Mouse (Mus musculus) intestine, embryonic 14.5 days (tissue): Measurements from ENCODE around the gene Hnrnpm. TPM values are rescaled to one million over a fixed set of nuclear protein-coding genes. Genes with fewer than 3 reads are reported as not detected.

Experiments
- ATAC-seq: fragments of 200-750 bp; cut with Nextera tagmentation; replicated peaks from 2 replicates; pipeline ENCODE4 v1.8.0; 2017; ENCODE audit warnings: low read depth, moderate number of reproducible peaks, moderate TSS enrichment, moderate library complexity; ENCODE audit not compliant: low FRiP score, low TSS enrichment
- DNase-seq: peaks from one replicate; pipeline ENCODE4 v3.0.0-alpha.2; 2018; ENCODE audit warnings: low spot score
- H3K27ac ChIP-seq: fragments of 300-500 bp; sonication (generic); 2 replicates; pipeline ENCODE4 v1.5.1; 2014; ENCODE audit warnings: low read depth, mild to moderate bottlenecking, control low read depth
- H3K27me3 ChIP-seq: fragments of 300-500 bp; sonication (generic); replicated peaks from 2 replicates; pipeline ENCODE4 v1.6.1; 2014; ENCODE audit warnings: low read length, control low read depth; ENCODE audit not compliant: control insufficient read depth, insufficient read depth
- H3K36me3 ChIP-seq: fragments of 300-500 bp; sonication (generic); 2 replicates; pipeline ENCODE4 v1.6.1; 2014; ENCODE audit warnings: low read length, control low read depth; ENCODE audit not compliant: control insufficient read depth, insufficient read depth
- H3K4me1 ChIP-seq: fragments of 300-500 bp; sonication (generic); replicated peaks from 2 replicates; pipeline ENCODE4 v1.6.1; 2014; ENCODE audit warnings: low read length, control low read depth, mixed read lengths; ENCODE audit not compliant: control insufficient read depth, insufficient read depth
- H3K4me2 ChIP-seq: fragments of 300-500 bp; sonication (generic); 2 replicates; pipeline ENCODE4 v1.6.1; 2014; ENCODE audit warnings: low read length
- H3K4me3 ChIP-seq: fragments of 300-500 bp; sonication (generic); 2 replicates; pipeline ENCODE4 v1.5.1; 2014; ENCODE audit warnings: low read depth, low read length, control low read depth, mixed read lengths
- H3K9ac ChIP-seq: fragments of 300-500 bp; sonication (generic); 2 replicates; pipeline ENCODE4 v1.6.1; 2014; ENCODE audit warnings: mild to moderate bottlenecking, low read length
- H3K9me3 ChIP-seq: fragments of 300-500 bp; sonication (generic); 2 replicates; pipeline ENCODE4 v1.6.1; 2016; ENCODE audit warnings: low read length, control low read depth; ENCODE audit not compliant: control insufficient read depth
- WGBS: fragments of 180-500 bp; shearing (Covaris S2); extraction: QIAGEN DNeasy Blood & Tissue Kit; methylation state at CpG from one replicate; pipeline ENCODE4 v1.1.7; 2014; 5-methylcytosine and 5-hydroxymethylcytosine counted together
- polyA plus RNA-seq: library from polyadenylated mRNA; unstranded; fragments of >200 nt; fragmentation: Nextera tagmentation; extraction: Ambion mirVana; gene quantifications from 2 replicates; pipeline ENCODE4 v1.2.1, GENCODE M21; 2014

The Hnrnpm gene
- polyA plus RNA-seq, 1 experiment from 2014 or later: 309 TPM

GRCm38 (mm10) chr17:33599836-33600475 is 86.7 kb downstream of the Hnrnpm start:
- ATAC-seq: no peak
- no peak overlapping the region for H3K4me3 ChIP-seq
- DNase-seq: no peak
- WGBS: 83% methylated on average over 8 of the region's 8 CpGs
- no peaks in the 10 kb centered on the region for H3K27me3 ChIP-seq
- no peak overlapping the region for H3K9ac ChIP-seq
- H3K36me3 ChIP-seq: no peaks in the 10 kb centered on the region
- H3K4me1 ChIP-seq: no peaks in the 10 kb centered on the region
- H3K9me3 ChIP-seq: peaks cover 5% of the 10 kb centered on the region; the same call in 1 of the 2 replicates
- H3K27ac ChIP-seq: no peak overlapping the region
- H3K4me2 ChIP-seq: no peak overlapping the region

GRCm38 (mm10) chr17:33598506-33598905 is 88.2 kb downstream of the Hnrnpm start:
- DNase-seq (no peak), ATAC-seq (no peak)
- Histone ChIP-seq H3K36me3 (no peaks in the 10 kb centered on the region), H3K27ac (no peak overlapping the region), H3K4me2 (no peak overlapping the region), H3K9me3 (peaks cover 5% of the 10 kb centered on the region; the same call in 1 of the 2 replicates), H3K27me3 (no peaks in the 10 kb centered on the region), H3K9ac (no peak overlapping the region), H3K4me1 (no peaks in the 10 kb centered on the region), H3K4me3 (no peak overlapping the region)
- WGBS: 92% methylated on average over 5 of the region's 5 CpGs

- peaks cover 5% of the 10 kb centered on the region; the same call in 1 of the 2 replicates for H3K9me3 ChIP-seq
- no peak overlapping the region for H3K4me3 ChIP-seq
- H3K27ac ChIP-seq: no peak overlapping the region
- no peaks in the 10 kb centered on the region for H3K4me1 ChIP-seq
- no peak for DNase-seq
- H3K36me3 ChIP-seq: no peaks in the 10 kb centered on the region
- no peak overlapping the region for H3K9ac ChIP-seq
- H3K4me2 ChIP-seq: no peak overlapping the region
- no peaks in the 10 kb centered on the region for H3K27me3 ChIP-seq
- ATAC-seq: no peak
Observed at GRCm38 (mm10) chr17:33597271-33597670, 89.4 kb downstream of the Hnrnpm start.

Other genes starting within 250 kb of the Hnrnpm start
- gene Adamts10, start 162.7 kb downstream of the Hnrnpm start, polyA plus RNA-seq: 53.6 and 54.5 TPM in 2 replicates
- gene Myo1f, start 131.2 kb downstream of the Hnrnpm start, polyA plus RNA-seq: 3.1 and 3.4 TPM in 2 replicates
- gene Zfp414, start 57.8 kb downstream of the Hnrnpm start, polyA plus RNA-seq: 72.6 and 81.8 TPM in 2 replicates
- gene Pram1, start 48.8 kb downstream of the Hnrnpm start, polyA plus RNA-seq: 0.39 and 0.97 TPM in 2 replicates
- 47.0 and 47.2 TPM in 2 replicates for gene March2, start 31.8 kb upstream of the Hnrnpm start, polyA plus RNA-seq
- gene Rab11b, start 73.7 kb upstream of the Hnrnpm start, polyA plus RNA-seq: 209 and 261 TPM in 2 replicates
- gene Angptl4, start 95.0 kb upstream of the Hnrnpm start, polyA plus RNA-seq: 18.0 and 22.0 TPM in 2 replicates
- gene Kank3, start 123.7 kb upstream of the Hnrnpm start, polyA plus RNA-seq: 28.0 and 28.8 TPM in 2 replicates
- 1,343 and 1,538 TPM in 2 replicates for gene Rps28, start 137.7 kb upstream of the Hnrnpm start, polyA plus RNA-seq
- 589 and 606 TPM in 2 replicates for gene Ndufa7, start 137.7 kb upstream of the Hnrnpm start, polyA plus RNA-seq
- 77.8 and 86.7 TPM in 2 replicates for gene Cd320, start 156.2 kb upstream of the Hnrnpm start, polyA plus RNA-seq
- not detected in 2 replicates for gene Gm7029, start 187.0 kb upstream of the Hnrnpm start, polyA plus RNA-seq
- gene Kifc1, start 203.8 kb upstream of the Hnrnpm start, polyA plus RNA-seq: 6.7 and 9.4 TPM in 2 replicates
- gene Platr17, start 218.3 kb upstream of the Hnrnpm start, polyA plus RNA-seq: 0.23 TPM in 2 replicates
- gene Daxx, start 222.6 kb upstream of the Hnrnpm start, polyA plus RNA-seq: 41.8 and 42.7 TPM in 2 replicates
- 32.3 and 32.5 TPM in 2 replicates for gene Tapbp, start 229.0 kb upstream of the Hnrnpm start, polyA plus RNA-seq
- gene Zbtb22, start 229.0 kb upstream of the Hnrnpm start, polyA plus RNA-seq: 9.4 and 9.8 TPM in 2 replicates
- gene Rgl2, start 242.7 kb upstream of the Hnrnpm start, polyA plus RNA-seq: 31.3 and 34.5 TPM in 2 replicates